Mouse (Mus musculus) liver, embryonic 11.5 days (tissue): Measurements from ENCODE around the gene Aoc3. TPM values are rescaled to one million over a fixed set of nuclear protein-coding genes. Genes with fewer than 3 reads are reported as not detected.

Source experiments
- ATAC-seq: fragments of 200-750 bp; cut with Nextera tagmentation; replicated peaks from 2 replicates; pipeline ENCODE4 v1.8.0; 2017; ENCODE audit warnings: moderate number of reproducible peaks, mild to moderate bottlenecking, moderate TSS enrichment, moderate library complexity; ENCODE audit not compliant: low FRiP score
- DNase-seq: peaks from one replicate; pipeline ENCODE4 v3.0.0-alpha.2; 2017; ENCODE audit warnings: low spot score
- H3K27ac ChIP-seq: fragments of 300-500 bp; sonication (generic); 2 replicates; pipeline ENCODE4 v1.5.1; 2014; ENCODE audit warnings: mild to moderate bottlenecking, low read depth, low read length, control low read depth
- H3K27me3 ChIP-seq: fragments of 300-500 bp; sonication (generic); replicated peaks from 2 replicates; pipeline ENCODE4 v1.6.1; 2014; ENCODE audit warnings: low read length, mixed read lengths; ENCODE audit not compliant: control insufficient read depth, insufficient read depth
- H3K36me3 ChIP-seq: fragments of 300-500 bp; sonication (generic); 2 replicates; pipeline ENCODE4 v1.6.1; 2014; ENCODE audit warnings: mild to moderate bottlenecking, low read length, moderate library complexity, mixed read lengths; ENCODE audit not compliant: control insufficient read depth, insufficient read depth
- H3K4me1 ChIP-seq: fragments of 300-500 bp; sonication (generic); replicated peaks from 2 replicates; pipeline ENCODE4 v1.6.1; 2014; ENCODE audit warnings: low read length, mixed read lengths; ENCODE audit not compliant: control insufficient read depth, insufficient read depth
- H3K4me2 ChIP-seq: fragments of 300-500 bp; sonication (generic); 2 replicates; pipeline ENCODE4 v1.6.1; 2014; ENCODE audit warnings: mild to moderate bottlenecking, control low read depth, moderate library complexity
- H3K4me3 ChIP-seq: fragments of 300-500 bp; sonication (generic); 2 replicates; pipeline ENCODE4 v1.5.1; 2014; ENCODE audit warnings: low read depth, low read length, control low read depth
- H3K9ac ChIP-seq: fragments of 300-500 bp; sonication (generic); 2 replicates; pipeline ENCODE4 v1.6.1; 2014; ENCODE audit warnings: low read depth, low read length, control low read depth
- H3K9me3 ChIP-seq: fragments of 300-500 bp; sonication (generic); 2 replicates; pipeline ENCODE4 v1.6.1; 2016; ENCODE audit warnings: low read length, inconsistent platforms, mixed read lengths; ENCODE audit not compliant: control insufficient read depth
- WGBS: fragments of 180-500 bp; shearing (Covaris S2); extraction: QIAGEN DNeasy Blood & Tissue Kit; methylation state at CpG from one replicate; pipeline ENCODE4 v1.1.7; 2014; 5-methylcytosine and 5-hydroxymethylcytosine counted together
- polyA plus RNA-seq: library from polyadenylated mRNA; unstranded; fragments of >200 nt; fragmentation: Nextera tagmentation; extraction: Ambion mirVana; gene quantifications from 2 replicates; pipeline ENCODE4 v1.2.1, GENCODE M21; 2014

Gene Aoc3
- polyA plus RNA-seq, 1 experiment from 2014 or later = not detected

DNA sequence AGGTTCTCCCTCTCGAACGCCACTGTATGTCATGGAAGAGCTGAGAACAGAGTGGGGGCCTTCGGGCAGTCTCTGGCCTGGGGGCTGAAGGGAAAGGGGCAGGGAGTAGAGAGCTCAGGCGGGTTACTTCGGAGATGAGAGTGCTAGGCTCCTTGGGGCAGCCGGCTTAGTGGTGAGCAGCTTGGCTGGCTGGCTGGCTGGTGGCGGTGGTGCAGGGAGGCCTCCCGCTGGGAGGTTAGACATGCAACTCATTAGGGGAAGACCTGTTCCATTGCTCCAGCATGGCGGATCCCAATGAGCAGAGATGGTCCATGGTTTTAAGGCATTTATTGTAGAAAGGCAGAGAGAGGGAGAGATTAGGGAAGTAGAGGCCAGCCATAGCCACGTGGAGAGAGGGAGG, 3.6 kb downstream of the Aoc3 start:
- 45% methylated on average over 10 of the region's 10 CpGs for WGBS
- ATAC-seq (no peak), DNase-seq (no peak)
- H3K27ac ChIP-seq = no peak overlapping the region
- no peaks in the 10 kb centered on the region for H3K36me3 ChIP-seq
- no peak overlapping the region for H3K4me2 ChIP-seq
- H3K4me3 ChIP-seq = no peak overlapping the region
- H3K9ac ChIP-seq = no peak overlapping the region
- no peaks in the 10 kb centered on the region for H3K9me3 ChIP-seq
- peaks cover 9% of the 10 kb centered on the region for H3K4me1 ChIP-seq
- H3K27me3 ChIP-seq = no peaks in the 10 kb centered on the region

DNA sequence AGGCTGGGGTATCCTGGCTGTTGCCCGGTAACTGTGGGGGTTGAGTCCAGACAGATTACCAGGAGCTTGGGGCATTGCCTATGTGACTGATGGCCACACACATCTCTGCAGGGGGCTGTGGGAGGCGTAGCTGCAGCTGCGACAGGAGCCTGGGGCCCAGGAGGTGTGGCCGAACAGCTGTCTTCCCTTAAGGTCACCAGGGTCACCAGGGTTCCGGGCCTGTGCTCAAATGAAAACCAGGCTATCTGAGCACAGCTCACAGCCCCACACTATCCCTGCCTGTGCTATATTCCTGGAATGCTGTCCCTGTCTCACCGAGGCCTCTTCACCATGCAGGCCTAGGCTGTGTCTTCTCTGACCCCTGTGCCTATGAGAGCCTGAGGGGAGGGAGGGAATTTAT, 4.1 kb downstream of the Aoc3 start:
- no peak for ATAC-seq
- no peak overlapping the region for H3K4me3 ChIP-seq
- no peaks in the 10 kb centered on the region for H3K9me3 ChIP-seq
- no peak overlapping the region for H3K27ac ChIP-seq
- no peaks in the 10 kb centered on the region for H3K36me3 ChIP-seq
- H3K4me2 ChIP-seq = no peak overlapping the region
- H3K4me1 ChIP-seq = peaks cover 9% of the 10 kb centered on the region
- no peaks in the 10 kb centered on the region for H3K27me3 ChIP-seq
- no peak for DNase-seq
- H3K9ac ChIP-seq = 0 out of 2 replicates have a peak overlapping the region, but pooled peaks have one; percentile 6
- WGBS = 34% methylated on average over 6 of the region's 6 CpGs

DNA sequence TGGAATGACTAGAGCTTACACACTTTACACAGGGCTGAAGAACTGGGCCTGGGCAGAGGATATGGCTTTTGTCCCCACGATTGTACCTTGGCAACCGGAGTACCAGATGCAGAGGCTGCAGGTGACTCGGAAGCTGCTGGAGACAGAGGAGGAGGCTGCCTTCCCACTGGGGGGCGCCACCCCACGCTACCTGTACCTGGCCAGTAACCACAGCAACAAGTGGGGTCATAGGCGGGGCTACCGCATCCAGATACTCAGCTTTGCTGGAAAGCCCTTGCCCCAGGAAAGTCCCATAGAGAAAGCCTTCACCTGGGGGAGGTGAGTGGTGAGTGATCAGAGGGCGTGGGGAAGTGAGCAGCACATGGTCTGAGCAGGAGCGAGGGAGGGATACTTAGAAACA, 5.3 kb downstream of the Aoc3 start:
- no peak overlapping the region for H3K4me2 ChIP-seq
- H3K36me3 ChIP-seq = no peaks in the 10 kb centered on the region
- no peaks in the 10 kb centered on the region for H3K9me3 ChIP-seq
- H3K27ac ChIP-seq = no peak overlapping the region
- H3K4me3 ChIP-seq = no peak overlapping the region
- no peak overlapping the region for H3K9ac ChIP-seq
- DNase-seq (no peak), ATAC-seq (no peak)
- 81% methylated on average over 9 of the region's 9 CpGs for WGBS
- H3K27me3 ChIP-seq = no peaks in the 10 kb centered on the region
- H3K4me1 ChIP-seq = peaks cover 9% of the 10 kb centered on the region

DNA sequence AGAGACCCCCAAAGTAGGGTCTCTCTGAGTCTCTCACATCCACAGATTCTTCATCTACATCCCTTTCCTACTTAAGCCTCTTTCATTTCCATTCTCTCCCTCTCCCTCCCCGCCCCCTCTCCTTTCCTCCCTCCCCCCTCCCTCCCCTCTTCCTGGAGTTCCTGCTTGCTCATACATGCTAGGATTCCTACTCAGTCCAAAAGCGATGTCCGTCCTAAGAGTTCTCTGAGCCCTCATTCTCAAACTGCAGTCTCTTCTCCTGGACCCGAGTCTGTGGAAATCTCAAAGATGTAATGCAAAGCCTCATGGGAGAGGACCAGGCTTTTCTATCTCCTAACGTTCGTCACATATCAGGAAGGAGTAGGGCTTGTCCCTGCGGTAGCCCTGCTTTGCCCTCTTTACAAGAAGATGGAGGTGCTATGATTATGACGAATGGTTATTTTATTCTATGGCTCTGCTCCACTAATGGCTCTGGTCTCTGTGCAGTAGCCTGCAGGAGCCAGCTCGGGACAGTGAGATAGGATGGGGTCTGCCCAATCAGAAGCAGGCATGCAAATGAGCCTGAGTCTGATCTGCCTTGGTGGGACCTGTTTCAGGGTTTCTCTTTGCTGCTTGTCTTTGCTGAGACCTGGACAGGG, 7.8 kb downstream of the Aoc3 start:
- DNase-seq = peak; percentile 49
- peak overlapping the region; percentile 14 for H3K4me3 ChIP-seq
- 0 out of 2 replicates have a peak overlapping the region, but pooled peaks have one; percentile 20 for H3K27ac ChIP-seq
- WGBS = 2% methylated on average over 9 of the region's 9 CpGs
- no peaks in the 10 kb centered on the region for H3K27me3 ChIP-seq
- no peaks in the 10 kb centered on the region for H3K9me3 ChIP-seq
- H3K36me3 ChIP-seq = no peaks in the 10 kb centered on the region
- no peak overlapping the region for H3K9ac ChIP-seq
- peak overlapping the region; percentile 55 for H3K4me2 ChIP-seq
- peak; percentile 93 for ATAC-seq
- peaks cover 9% of the 10 kb centered on the region for H3K4me1 ChIP-seq

DNA sequence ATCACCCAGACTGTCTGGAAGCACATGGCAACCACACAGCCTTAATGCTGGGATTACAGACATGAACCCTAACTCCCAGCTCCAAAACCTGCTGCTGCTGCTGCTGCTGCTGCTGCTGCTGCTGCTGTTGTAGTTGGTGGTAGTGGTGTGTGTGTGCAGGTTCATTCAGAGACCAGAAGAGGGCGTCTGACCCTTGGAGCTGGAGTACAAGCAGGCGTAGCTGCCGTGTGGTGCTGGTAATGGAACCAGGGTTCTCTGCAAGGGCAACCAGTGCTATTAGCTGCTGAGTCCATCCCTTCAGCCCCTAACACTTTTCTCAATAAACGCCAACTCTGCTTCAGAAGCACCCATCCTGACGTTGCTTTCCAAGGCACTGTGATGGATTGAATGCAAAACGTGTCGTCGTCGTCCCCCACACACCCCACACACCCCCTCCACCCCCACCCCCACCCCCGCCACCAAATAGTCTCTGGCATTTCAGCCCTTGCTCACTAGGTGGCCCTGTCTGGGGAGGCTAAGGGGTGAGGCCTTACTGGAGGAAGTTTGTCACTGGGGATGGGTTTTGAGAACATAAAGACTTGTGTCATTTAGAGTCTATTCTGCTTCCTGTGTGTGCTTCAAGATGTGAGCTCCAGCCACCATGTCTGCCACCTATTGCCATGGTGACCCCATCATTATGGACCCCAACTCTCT, 16.8 kb downstream of the Aoc3 start:
- DNase-seq = no peak
- Histone ChIP-seq H3K27ac (no peak overlapping the region), H3K9me3 (no peaks in the 10 kb centered on the region), H3K4me1 (no peaks in the 10 kb centered on the region; the same call in 1 of the 2 replicates), H3K4me3 (no peak overlapping the region), H3K4me2 (no peak overlapping the region), H3K36me3 (no peaks in the 10 kb centered on the region), H3K9ac (no peak overlapping the region), H3K27me3 (no peaks in the 10 kb centered on the region)
- no peak for ATAC-seq
- 67% methylated on average over 10 of the region's 10 CpGs for WGBS

DNA sequence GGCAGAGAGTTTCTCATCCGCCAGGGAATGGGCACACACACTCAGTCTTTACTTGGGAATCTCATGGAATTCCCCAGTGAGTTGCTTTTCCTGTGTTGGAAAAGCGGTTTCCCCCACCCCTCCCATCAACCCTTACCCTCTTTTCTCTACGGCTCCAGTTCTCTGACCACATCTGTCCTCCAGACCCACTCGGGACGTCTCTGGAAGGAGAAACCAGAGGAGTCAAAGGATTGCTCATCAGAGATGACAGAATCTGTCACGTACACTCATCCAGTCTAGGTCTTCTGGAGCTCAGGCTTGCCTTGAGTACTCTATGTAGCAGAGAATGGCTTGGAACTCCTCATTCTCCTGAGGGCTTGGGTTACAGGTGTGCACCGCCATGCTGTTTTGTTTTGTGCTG, 18.4 kb downstream of the Aoc3 start:
- Histone ChIP-seq H3K27ac (no peak overlapping the region), H3K27me3 (no peaks in the 10 kb centered on the region; the same call in 1 of the 2 replicates), H3K4me3 (no peak overlapping the region), H3K36me3 (no peaks in the 10 kb centered on the region), H3K4me1 (no peaks in the 10 kb centered on the region; the same call in 1 of the 2 replicates), H3K4me2 (no peak overlapping the region), H3K9me3 (no peaks in the 10 kb centered on the region), H3K9ac (no peak overlapping the region)
- DNase-seq = no peak
- no peak for ATAC-seq
- 69% methylated on average over 7 of the region's 7 CpGs for WGBS

DNA sequence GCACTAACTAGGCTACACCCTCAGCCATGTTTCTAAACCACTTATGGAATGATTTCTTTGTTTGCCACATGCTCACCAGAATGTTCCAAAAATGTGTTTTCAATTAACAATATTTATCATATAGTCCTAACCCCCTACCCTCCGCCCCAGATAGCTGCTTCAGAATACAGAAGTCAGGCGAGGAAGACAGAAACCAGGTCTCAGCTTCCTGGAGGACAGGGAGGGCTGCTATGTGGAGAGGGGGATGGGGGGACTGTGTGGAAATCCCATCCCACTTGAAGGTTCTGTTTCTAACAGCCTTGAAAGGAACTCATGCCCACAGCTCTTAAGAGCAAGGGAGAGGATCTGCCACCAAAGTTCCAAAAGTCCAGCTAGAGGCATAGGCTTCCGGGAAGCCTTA, 18.8 kb downstream of the Aoc3 start:
- Histone ChIP-seq H3K36me3 (no peaks in the 10 kb centered on the region), H3K27me3 (no peaks in the 10 kb centered on the region; the same call in 1 of the 2 replicates), H3K27ac (no peak overlapping the region), H3K9me3 (no peaks in the 10 kb centered on the region), H3K4me2 (no peak overlapping the region), H3K9ac (no peak overlapping the region), H3K4me1 (peaks cover 2% of the 10 kb centered on the region; the same call in 1 of the 2 replicates), H3K4me3 (no peak overlapping the region)
- DNase-seq (no peak), ATAC-seq (no peak)
- 62% methylated on average over 3 of the region's 3 CpGs for WGBS

DNA sequence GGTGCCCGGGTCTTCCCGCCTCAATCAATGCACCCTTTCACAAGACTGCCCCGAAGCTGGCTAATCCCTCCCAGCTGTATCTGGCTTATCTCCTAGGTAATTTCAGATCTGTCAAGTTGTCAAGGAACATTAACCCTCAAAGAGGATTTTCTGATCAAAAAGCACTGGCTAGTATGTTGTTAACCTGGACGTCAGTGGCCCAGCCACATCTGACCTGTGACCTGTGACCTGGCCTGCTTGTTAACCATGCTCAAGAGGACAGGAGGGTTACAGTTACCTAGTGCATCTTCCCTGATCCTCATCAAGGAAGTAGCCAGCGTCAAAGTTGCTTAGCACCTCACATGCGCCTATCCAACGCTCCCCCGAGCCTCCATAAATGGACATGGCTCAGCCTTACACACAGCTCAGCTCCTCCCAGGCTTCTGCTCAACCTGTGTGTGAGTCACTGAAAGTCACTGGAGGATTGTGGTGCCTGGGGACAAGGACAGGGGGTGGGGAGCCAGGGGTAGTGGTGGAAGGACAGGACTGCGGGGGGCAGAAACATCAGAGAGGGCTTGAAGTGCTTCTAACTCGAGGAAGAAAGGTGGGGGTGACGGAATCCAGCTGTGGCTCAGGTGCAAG, 20.8 kb downstream of the Aoc3 start:
- DNase-seq (no peak), ATAC-seq (no peak)
- no peak overlapping the region for H3K27ac ChIP-seq
- H3K27me3 ChIP-seq = no peaks in the 10 kb centered on the region; the same call in 1 of the 2 replicates
- no peaks in the 10 kb centered on the region for H3K36me3 ChIP-seq
- H3K4me2 ChIP-seq = no peak overlapping the region
- peaks cover 3% of the 10 kb centered on the region; the same call in 1 of the 2 replicates for H3K4me1 ChIP-seq
- WGBS = 55% methylated on average over 11 of the region's 11 CpGs
- no peak overlapping the region for H3K9ac ChIP-seq
- H3K9me3 ChIP-seq = no peaks in the 10 kb centered on the region
- H3K4me3 ChIP-seq = no peak overlapping the region
